8 mouse cellular contexts compared by ENCODE assay signal in the genomic region with DNA sequence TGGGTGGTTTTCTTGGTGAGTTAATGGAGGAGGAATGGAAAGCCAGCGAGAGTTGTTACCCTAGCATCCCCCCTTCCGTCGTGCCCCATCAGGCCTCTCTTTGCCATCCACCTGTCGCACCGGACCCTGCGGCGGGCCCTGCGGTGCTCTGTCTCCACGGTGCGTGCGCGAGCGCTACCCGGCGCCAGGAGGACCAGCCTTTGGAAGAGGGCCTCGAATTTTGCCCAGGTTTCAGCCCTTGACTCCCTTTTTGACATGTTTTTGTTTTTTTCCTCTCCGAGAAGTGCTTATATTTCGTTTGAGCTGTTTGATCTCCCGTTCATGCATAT. TPM values are rescaled to one million over a fixed set of nuclear protein-coding genes. Genes with fewer than 3 reads are reported as not detected.
DNase-seq lines count a peak whose midpoint lies in the region; ATAC-seq and TF ChIP-seq lines count a peak whose summit lies in the region.

No protein-coding gene starts in this region.

- TF ChIP-seq CTCF in lung, embryonic 14.5 days (IDR thresholded peaks at IDR 0.05; ENCODE audit: low read depth) = no peak
- TF ChIP-seq CTCF in embryonic fibroblast, embryonic 13.5 days (IDR thresholded peaks at IDR 0.05; ENCODE audit: borderline replicate concordance, insufficient read depth, low read length) = no peak

- DNase-seq in lung, embryonic 14.5 days = no peak
- DNase-seq in lung, postnatal 25 days (ENCODE audit: low spot score) = no peak
- no peak for DNase-seq in right cerebral cortex, adult 18-20 months
- DNase-seq in spleen, postnatal 14 days (ENCODE audit: low spot score in 2 of 2) = no peak
- DNase-seq in urinary bladder, adult 18-20 months (ENCODE audit: low spot score in 2 of 2) = no peak

- H3K4me1 ChIP-seq in lung, embryonic 14.5 days (ENCODE audit: insufficient read depth) = 0 out of 2 replicates have a peak, but pooled peaks cover 3% of the 10 kb centered on the region
- no peaks in the 10 kb centered on the region; the same call in 1 of the 2 replicates for H3K4me1 ChIP-seq in embryonic fibroblast, embryonic 13.5 days (ENCODE audit: control insufficient read depth, insufficient read depth, low read length)
- H3K4me1 ChIP-seq in limb, embryonic 12.5 days (replicated peaks) = peaks cover 3% of the 10 kb centered on the region; the same call in 1 of the 2 replicates
- H3K4me1 ChIP-seq in neural tube, embryonic 15.5 days = peaks cover 19% of the 10 kb centered on the region

- no peaks in the 10 kb centered on the region for H3K27me3 ChIP-seq in lung, embryonic 14.5 days (ENCODE audit: insufficient read depth, low read length)
- no peaks in the 10 kb centered on the region for H3K27me3 ChIP-seq in limb, embryonic 12.5 days
- no peaks in the 10 kb centered on the region for H3K27me3 ChIP-seq in neural tube, embryonic 15.5 days (replicated peaks)

- H3K4me2 ChIP-seq in lung, embryonic 14.5 days = peak overlapping the region; percentile 67
- peak overlapping the region; percentile 62 for H3K4me2 ChIP-seq in limb, embryonic 12.5 days
- H3K4me2 ChIP-seq in neural tube, embryonic 15.5 days = peak overlapping the region; percentile 72

- H3K27ac ChIP-seq in lung, embryonic 14.5 days (ENCODE audit: low read depth) = peak overlapping the region; percentile 75; the same call in 1 of the 2 replicates
- H3K27ac ChIP-seq in embryonic fibroblast, embryonic 13.5 days (ENCODE audit: insufficient read depth, low read length) = no peak overlapping the region
- no peak overlapping the region for H3K27ac ChIP-seq in limb, embryonic 12.5 days
- H3K27ac ChIP-seq in neural tube, embryonic 15.5 days (replicated peaks) = peak overlapping the region; percentile 88

- H3K36me3 ChIP-seq in lung, embryonic 14.5 days (ENCODE audit: insufficient read depth) = no peaks in the 10 kb centered on the region
- H3K36me3 ChIP-seq in limb, embryonic 12.5 days = no peaks in the 10 kb centered on the region
- no peaks in the 10 kb centered on the region; the same call in 1 of the 2 replicates for H3K36me3 ChIP-seq in neural tube, embryonic 15.5 days

- under 1% methylated on average over 19 of the region's 19 CpGs for WGBS in lung, embryonic 14.5 days
- WGBS in limb, embryonic 12.5 days = 1% methylated on average over 19 of the region's 19 CpGs
- WGBS in neural tube, embryonic 15.5 days = under 1% methylated on average over 19 of the region's 19 CpGs

- peak overlapping the region; percentile 57 for H3K4me3 ChIP-seq in lung, embryonic 14.5 days (ENCODE audit: low read depth, low read length)
- peak overlapping the region; percentile 73 for H3K4me3 ChIP-seq in embryonic fibroblast, embryonic 13.5 days (ENCODE audit: insufficient read depth, low read length)
- H3K4me3 ChIP-seq in limb, embryonic 12.5 days (replicated peaks) = peak overlapping the region; percentile 58
- peak overlapping the region; percentile 75 for H3K4me3 ChIP-seq in neural tube, embryonic 15.5 days (replicated peaks)

- no peak for TF ChIP-seq POLR2A in embryonic fibroblast, embryonic 13.5 days (IDR thresholded peaks at IDR 0.05; ENCODE audit: low read depth, low read length)

- no peaks in the 10 kb centered on the region for H3K9me3 ChIP-seq in lung, embryonic 14.5 days (ENCODE audit: low read depth, low read length)
- no peaks in the 10 kb centered on the region for H3K9me3 ChIP-seq in limb, embryonic 12.5 days
- H3K9me3 ChIP-seq in neural tube, embryonic 15.5 days (replicated peaks) = no peaks in the 10 kb centered on the region

- H3K9ac ChIP-seq in lung, embryonic 14.5 days = peak overlapping the region; percentile 56
- peak overlapping the region; percentile 50 for H3K9ac ChIP-seq in limb, embryonic 12.5 days (replicated peaks)
- H3K9ac ChIP-seq in neural tube, embryonic 15.5 days (replicated peaks) = peak overlapping the region; percentile 63

- ATAC-seq in lung, embryonic 14.5 days (ENCODE audit: insufficient read depth) = peak; percentile 92
- ATAC-seq in limb, embryonic 12.5 days (ENCODE audit: insufficient number of reproducible peaks, insufficient read depth, low FRiP score, low TSS enrichment, low read depth) = peak; percentile 90
- ATAC-seq in neural tube, embryonic 15.5 days (ENCODE audit: low FRiP score) = peak; percentile 93

RNA-seq across cellular contexts. Expression of a gene that starts 0.3 kb away (rescaled TPM):
- 7.3 and 8.5 TPM in 2 replicates for polyA plus RNA-seq in lung, embryonic 14.5 days (2014; fragmentation: Nextera tagmentation; extraction: Ambion mirVana)
- polyA plus RNA-seq in embryonic fibroblast, embryonic 13.5 days (2011; ENCODE audit: insufficient read length, low read depth, missing spikeins) = 6.2 and 7.5 TPM in 2 replicates
- 7.0 and 8.4 TPM in 2 replicates for polyA plus RNA-seq in limb, embryonic 12.5 days (2016; fragmentation: Nextera tagmentation; extraction: Ambion mirVana)
- 17.4 and 20.2 TPM in 2 replicates for polyA plus RNA-seq in neural tube, embryonic 15.5 days (2015; fragmentation: Nextera tagmentation; extraction: Ambion mirVana)

RNA-seq across cellular contexts. Expression of a gene that starts 0.6 kb away (rescaled TPM):
- 0.45 and 1.0 TPM in 2 replicates for polyA plus RNA-seq in lung, embryonic 14.5 days (2014; fragmentation: Nextera tagmentation; extraction: Ambion mirVana)
- 0.44 and 0.83 TPM in 2 replicates for polyA plus RNA-seq in embryonic fibroblast, embryonic 13.5 days (2011; ENCODE audit: insufficient read length, low read depth, missing spikeins)
- polyA plus RNA-seq in limb, embryonic 12.5 days (2016; fragmentation: Nextera tagmentation; extraction: Ambion mirVana) = 0.37 TPM in 1 of 2 replicates, not detected in the other
- polyA plus RNA-seq in neural tube, embryonic 15.5 days (2015; fragmentation: Nextera tagmentation; extraction: Ambion mirVana) = 2.6 and 3.6 TPM in 2 replicates

Comparison
In these comparisons a context has a peak if more than half of its experiments do, and no peak if none do; other contexts are left out.
1. H3K27ac ChIP-seq: peak in lung, embryonic 14.5 days (single experiment) and neural tube, embryonic 15.5 days (single experiment); none in embryonic fibroblast, embryonic 13.5 days (single experiment) and limb, embryonic 12.5 days (single experiment).
2. Peak in every context shown above with its lines, with median percentiles within 50 percentile points of each other: ATAC-seq, H3K4me2 ChIP-seq, H3K4me3 ChIP-seq and H3K9ac ChIP-seq.